Mouse (Mus musculus) frontal cortex, postnatal 10 days (tissue): Measurements from ENCODE around the gene Sp4.

Source experiments
- DNase-seq, 2 experiments: peaks; one replicate each; pipeline ENCODE4 v3.0.0; 2022; ENCODE audit warnings: low spot score in 2 of 2, mixed read lengths in 1 of 2

Sp4 gene

GRCm38 (mm10) chr12:118301072-118301865 lies at the start of gene Sp4:
Sp4 (minus strand) TSS chr12:118301440.
- DNase-seq = peak; percentile 88 to 92

- no peak for DNase-seq
Measured at GRCm38 (mm10) chr12:118339107-118339506, 37.9 kb upstream of the Sp4 start.

GRCm38 (mm10) chr12:118338243-118338642 lies 37.0 kb upstream of the Sp4 start:
- DNase-seq = no peak

- no peak for DNase-seq
Measured at GRCm38 (mm10) chr12:118337291-118337690, 36.1 kb upstream of the Sp4 start.

DNA sequence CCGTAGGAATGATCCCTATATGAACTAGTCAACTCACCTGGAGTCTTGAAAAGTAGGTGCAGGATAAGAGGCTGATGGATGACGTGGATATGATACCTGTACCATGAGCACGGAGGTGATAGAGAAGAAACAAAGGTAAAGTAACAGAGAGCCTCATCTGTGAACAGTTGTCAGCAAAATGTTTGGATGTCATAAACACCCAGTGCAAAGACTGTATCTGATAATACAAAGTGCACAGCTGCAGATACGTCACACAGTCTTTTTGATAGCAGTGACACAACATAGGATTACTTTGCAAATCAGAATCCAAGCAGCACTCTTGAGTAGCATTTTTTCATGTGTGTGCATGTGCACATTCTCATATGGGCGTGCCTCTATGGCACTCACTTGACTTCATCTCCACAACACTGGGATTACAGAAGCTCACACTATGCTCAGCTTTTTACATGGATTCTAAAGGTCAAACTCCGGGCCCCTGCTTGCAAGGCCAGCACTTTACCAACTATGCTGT lies 27.6 kb upstream of the Sp4 start:
- no peak for DNase-seq

GRCm38 (mm10) chr12:118327566-118327965 lies 26.3 kb upstream of the Sp4 start:
- DNase-seq = no peak

DNA sequence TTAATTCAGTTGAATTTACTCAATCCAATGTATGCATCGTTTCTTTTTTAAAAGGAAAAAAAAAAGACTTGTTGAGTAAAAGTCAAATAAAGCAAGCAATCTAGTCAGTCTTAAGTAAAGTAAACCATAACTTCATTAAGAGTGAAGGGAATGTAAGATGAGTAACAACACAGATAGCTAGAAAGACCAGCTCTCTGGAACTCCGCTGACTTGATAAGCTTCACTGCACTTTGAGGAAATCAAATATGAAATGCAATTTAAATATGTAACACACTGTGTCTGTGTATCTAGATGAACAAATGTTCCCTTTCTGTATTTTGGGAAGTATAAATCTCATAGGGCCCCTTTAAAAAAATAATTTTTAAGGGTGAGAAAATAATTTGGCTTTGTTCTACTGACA lies 24.9 kb upstream of the Sp4 start:
- no peak for DNase-seq

GRCm38 (mm10) chr12:118320076-118320475 lies 18.8 kb upstream of the Sp4 start:
- DNase-seq = no peak

DNA sequence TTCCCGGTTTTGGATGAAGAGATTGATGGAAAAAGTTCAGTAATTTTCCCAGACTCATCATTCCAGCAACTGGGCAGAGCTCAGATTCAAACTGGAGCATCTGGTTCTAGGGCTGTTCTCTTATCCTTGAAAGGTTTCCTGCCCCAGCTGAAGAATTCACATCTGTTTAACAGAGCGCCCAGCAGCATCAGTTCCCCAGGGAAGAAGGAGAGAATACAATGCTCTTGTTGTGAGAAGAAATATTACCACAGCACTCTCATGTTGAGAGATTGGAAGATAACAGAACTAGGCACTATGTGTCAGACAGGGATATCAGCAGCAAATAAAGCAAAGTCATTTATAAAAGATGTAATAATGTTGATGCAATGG lies 13.2 kb upstream of the Sp4 start:
- no peak for DNase-seq

DNA sequence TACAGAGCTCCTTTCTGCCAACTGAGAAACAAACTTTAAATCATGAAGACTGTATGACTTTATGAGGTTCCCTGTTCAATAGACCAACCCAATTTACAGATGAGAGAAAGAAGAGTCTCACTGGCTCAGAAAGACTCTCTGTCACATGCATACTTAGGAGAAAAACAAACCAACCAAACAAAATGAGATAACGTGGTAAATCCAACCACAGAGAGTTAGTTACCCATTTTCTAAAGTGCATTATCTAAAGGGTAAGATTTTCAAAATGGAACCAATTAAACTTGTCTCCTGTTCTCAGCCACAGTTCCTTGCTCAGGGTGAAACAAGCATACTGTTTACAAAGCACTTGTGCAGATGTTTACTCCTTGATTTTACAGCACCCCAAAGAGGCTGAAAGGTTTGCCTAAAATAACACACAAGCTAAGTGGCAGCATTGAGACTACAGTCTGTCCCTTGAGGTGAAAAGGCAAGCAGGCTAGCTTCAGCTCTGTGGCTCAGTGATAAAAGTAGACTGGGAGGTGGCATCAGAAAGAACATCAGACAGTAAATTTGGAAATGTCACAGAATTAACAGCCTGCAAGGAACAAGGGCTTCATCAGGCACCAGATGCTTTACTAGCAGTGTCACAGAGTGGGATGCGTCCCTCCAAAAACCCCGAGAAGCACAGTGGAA lies 12.7 kb upstream of the Sp4 start:
- DNase-seq = no peak

DNA sequence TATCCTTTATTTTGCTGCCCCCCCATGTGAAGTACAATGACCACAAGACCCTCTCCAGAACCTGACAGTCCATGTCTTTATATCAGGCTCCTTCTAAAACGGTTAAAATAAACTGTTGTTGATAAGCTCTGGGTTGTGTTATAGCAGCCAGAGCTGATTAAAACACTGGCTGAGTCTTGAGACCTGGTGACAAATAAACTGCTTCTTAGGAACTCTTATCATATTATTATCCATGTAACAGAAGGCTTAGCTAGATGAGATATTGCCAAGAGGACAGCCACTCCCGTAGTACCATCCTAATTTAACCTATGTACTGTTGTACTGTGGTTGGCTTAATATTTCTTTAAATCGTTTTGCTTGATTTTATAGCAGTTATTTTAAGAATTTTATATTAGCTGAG lies 2.3 kb upstream of the Sp4 start:
- DNase-seq = no peak

DNA sequence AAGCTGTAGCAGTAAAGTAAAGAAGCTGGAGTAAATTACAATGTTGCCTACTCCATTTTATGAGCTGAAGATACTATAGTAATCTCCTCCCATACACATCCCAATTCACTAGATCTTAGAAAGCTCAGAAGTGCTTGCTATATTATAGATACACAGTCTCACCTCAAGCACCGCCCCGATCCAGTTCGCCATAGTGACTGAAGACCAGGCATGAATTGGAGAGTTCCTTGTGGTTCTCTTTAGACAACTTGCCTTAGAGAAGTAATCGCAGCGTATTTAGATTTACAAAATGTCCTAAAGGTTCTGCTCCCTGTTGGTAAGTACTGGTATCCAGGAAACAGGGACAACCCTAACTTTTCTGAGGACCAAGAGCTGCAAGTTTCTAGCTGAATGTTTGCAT lies 1.8 kb upstream of the Sp4 start:
- no peak for DNase-seq

DNA sequence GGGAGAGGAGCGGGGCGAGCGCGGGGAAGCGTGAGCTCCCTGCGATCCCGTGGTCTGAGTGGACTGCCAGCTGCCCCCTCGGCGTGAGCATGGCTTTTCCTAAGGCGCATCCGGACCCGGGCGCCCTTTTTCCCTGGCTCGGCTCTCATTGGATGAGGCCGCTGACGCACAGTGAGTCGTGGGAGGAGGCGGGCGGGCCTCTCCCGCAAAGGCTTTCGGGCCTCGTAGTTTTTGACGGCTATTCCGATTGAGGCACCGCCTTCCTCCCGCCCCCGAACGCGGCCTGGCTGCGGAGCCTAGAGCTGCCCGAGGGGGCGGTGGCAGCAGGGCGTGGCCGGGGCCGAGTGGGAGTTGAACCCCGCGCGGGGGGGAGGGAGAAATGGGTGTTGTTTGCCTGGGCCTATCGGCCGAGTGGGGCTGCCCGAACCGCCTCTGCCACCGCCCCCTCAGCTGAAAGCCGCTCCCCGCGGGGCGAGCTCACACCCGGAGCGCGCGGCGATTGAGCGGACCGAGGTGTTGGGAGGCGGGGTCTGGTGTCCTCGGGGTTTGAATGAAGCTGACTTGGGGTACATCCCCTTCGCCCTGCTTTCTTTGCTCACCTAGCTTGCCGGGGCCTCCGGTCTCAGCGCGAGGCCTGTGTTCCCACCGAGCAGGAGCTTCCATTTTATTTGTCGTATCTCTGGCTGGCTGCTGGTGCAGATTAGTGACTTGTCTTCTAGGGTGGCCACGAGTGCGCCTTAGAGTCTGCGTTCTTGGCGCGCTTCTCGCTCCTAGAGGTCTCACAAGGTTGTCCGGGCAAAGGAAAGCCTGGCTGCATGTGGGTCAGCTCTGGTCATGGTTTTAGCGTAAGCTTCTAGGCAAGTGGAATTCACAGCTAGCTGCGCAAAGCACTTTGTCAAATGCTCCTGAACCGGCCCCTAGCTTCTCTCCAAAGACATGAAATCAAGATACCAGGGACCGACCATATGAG lies 911 bp upstream of the Sp4 start:
- DNase-seq = peak; percentile 99

GRCm38 (mm10) chr12:118300754-118301071 lies 527 bp downstream of the Sp4 start:
- DNase-seq = no peak

DNA sequence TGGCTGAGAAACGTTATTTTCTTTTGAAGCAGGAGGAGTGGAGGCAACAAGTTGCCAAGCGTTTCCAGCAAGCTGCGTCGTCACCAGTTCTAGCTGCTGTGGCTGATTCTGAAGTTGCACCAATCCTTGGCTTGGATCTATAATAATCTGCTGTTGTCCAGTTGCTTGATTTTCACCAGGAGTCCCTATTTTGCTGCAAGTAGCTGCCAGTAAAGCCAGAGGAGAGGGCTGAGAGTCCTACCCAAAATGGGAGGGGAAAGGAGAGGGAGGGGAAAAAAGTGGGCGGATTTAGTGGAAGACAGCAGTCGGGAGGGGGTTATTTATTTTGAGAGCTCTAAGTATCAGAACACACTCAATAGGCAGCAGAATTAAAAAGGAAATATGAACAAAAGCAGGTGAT lies 1.3 kb downstream of the Sp4 start:
- no peak for DNase-seq

GRCm38 (mm10) chr12:118299172-118299571 lies 2.1 kb downstream of the Sp4 start:
- no peak for DNase-seq

DNA sequence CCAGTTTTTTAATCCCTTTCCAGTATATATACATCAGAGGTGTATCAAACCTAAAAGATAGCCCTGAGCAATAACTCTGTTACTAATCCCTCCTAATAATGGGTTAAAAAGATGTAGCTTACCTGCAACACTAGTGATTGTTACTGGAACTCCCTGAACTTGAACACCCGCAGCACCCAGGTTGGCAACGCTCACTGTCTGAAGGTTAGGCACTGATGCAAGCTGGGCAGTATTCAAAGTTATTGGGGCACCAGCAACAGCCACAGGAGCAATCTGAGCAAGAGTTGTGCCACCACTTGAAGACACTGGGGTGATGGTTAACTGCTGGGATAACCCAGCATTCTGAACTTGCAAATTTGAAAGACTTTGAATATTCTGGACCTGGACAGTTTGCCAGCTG lies 2.7 kb downstream of the Sp4 start:
- no peak for DNase-seq

GRCm38 (mm10) chr12:118296236-118296635 lies 5.0 kb downstream of the Sp4 start:
- no peak for DNase-seq

DNA sequence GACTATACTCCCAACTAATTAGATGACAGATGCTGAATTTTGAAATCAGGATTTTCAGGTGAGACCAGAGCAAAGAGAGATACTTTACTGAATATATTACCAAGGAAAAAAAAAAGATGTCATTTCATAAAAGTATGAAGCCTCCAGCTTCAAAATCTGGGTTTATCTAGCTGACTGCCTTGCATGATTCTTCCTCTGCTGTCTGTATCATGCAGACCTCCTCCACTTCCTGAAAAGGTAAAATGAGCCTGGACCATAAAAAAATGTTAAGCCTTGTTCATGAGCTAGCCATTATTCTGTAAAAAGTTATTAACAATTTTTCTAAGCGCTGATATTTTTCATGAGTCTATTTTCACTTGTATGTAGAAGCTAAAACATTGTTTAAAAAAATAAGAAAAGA lies 5.4 kb downstream of the Sp4 start:
- DNase-seq = no peak

DNA sequence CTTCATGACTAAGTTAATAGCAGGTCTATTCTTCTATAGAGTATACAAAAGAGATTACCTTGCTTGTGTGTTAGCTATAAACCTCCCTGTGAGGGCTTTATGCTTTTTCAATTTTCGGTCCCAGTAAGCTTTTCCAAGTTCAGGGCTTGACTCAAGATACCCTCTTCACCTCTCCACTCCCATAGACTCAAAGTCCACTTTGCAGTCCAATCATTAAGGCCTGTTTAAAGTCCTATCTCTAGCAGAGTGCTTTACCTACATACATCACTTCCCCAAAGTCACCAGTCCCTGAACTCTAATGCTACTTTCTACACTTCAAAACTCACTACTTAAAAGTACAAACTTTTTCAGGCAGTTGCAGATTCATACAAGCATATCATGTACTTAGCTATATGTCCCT lies 12.3 kb downstream of the Sp4 start:
- DNase-seq = no peak

DNA sequence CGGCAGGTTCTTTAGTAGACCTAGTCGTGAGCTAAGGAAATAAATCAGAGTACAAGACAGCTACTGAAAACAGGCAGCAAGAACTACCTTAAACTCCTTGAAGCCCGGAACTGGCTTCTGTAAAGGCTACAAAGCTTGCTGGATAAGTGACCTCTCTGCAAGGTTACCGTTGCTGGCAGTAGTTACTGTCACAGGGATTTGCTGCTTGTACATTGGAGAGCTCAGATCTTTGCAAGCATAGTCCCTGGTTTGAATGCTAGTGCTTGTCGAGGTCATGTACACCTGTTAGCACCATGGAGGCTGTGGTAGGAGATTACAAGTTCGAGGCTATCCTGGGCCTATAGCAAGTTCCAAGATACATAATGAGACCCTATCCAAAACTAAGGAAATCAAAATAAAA lies 16.1 kb downstream of the Sp4 start:
- no peak for DNase-seq

GRCm38 (mm10) chr12:118281961-118282360 lies 19.3 kb downstream of the Sp4 start:
- DNase-seq = no peak
